Mouse (Mus musculus): ENCODE results near the gene Ube4a. TPM values are rescaled to one million over a fixed set of nuclear protein-coding genes. Genes with fewer than 3 reads are reported as not detected.

Ube4a gene
- total and polyA plus RNA-seq, 3 experiments, result 2.6 to 80.2 (median 59.6) TPM

DNA sequence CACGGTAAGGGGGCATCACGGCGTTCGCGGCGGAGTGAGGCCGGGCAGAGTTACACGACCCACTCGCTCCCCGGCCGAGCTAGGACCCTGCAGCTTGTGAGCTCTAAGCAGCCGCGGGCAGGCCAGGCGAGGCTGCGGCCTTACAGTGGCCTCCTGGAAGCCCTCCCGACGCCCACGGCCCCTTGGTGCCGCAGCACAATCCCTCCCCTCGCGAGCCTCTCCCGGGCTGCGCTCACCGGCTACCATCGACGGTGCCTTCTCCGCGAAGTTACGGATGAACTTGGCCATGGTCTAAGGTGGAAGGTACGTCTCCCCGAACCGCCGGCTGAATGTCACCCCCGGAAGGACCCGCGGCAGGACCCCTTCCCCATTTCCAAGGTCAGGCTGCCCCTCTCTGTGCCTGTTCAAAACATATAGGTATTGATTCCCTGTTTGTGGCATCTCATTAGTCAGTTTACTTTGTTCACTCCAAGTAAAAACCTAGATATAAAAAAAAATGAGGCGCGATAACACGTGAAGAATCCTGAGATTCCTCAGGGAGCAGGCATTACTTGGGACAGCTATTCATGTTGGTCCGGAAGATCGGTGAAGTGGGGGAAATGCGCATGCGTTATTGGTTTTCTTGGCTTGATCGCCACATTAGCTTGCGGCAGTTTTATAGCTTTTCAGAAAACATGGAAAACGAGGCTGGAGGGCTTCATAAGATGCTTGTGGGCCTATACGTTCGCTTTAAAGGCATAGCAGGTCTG, 44.9 kb downstream of the Ube4a start, which contains the start of gene Atp5l:
Gene Atp5l (minus strand): TSS at position 369 of the 749 bp plus-strand sequence.
- Histone ChIP-seq H3K36me3 (replicated peaks) (peaks cover 30% of the 10 kb centered on the region), H3K4me1 (ENCODE audit: insufficient read depth, low read depth, low read length) (peaks cover 20% of the 10 kb centered on the region; the same call in 1 of the 2 replicates), H3K9me3 (replicated peaks) (no peaks in the 10 kb centered on the region), H3K27me3 (ENCODE audit: insufficient read depth, low read length) (no peaks in the 10 kb centered on the region), H3K4me3 (ENCODE audit: low read depth, low read length) (peak within 1 kb of the TSS; percentile 99)
- DNase-seq (ENCODE audit: low spot score) (peak; percentile 72), ATAC-seq (ENCODE audit: extremely low read depth, insufficient number of reproducible peaks, low FRiP score, poor library complexity, severe bottlenecking) (peak; percentile 55; the same call in 1 of the 2 replicates)
- no peak for TF ChIP-seq TAL1 (conservative IDR thresholded peaks at IDR 0.05; ENCODE audit: low read depth, low read length)
- no peak for TF ChIP-seq POLR2AphosphoS5 (IDR thresholded peaks at IDR 0.05; ENCODE audit: insufficient replicate concordance, low read depth, low read length)
- no peak for TF ChIP-seq GATA1 (IDR thresholded peaks at IDR 0.05; ENCODE audit: borderline replicate concordance, low read length)
- no peak for TF ChIP-seq GATA2 (IDR thresholded peaks at IDR 0.05; ENCODE audit: borderline replicate concordance, low read depth, low read length)
- no peak for TF ChIP-seq CTCF (IDR thresholded peaks at IDR 0.05; ENCODE audit: low read depth, low read length)

DNA sequence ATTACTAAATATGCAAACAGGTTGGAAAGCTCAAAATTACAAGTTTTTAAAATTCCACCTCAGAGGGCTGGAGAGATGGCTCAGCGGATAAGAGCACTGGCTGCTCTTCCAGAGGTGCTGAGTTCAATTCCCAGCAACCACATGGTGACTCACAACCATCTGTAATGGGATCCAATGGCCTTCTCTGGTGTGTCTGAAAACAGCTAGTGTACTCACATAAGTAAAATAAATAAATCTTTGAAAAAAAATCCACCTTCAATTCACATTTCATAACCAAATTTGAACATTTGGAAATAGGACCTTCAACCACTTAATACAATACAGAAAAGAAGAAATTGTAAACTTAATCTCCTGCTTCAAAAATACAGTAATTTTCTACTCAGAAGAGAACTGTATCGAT, 45.8 kb downstream of the Ube4a start:
- DNase-seq (ENCODE audit: low spot score) (no peak), ATAC-seq (ENCODE audit: extremely low read depth, insufficient number of reproducible peaks, low FRiP score, poor library complexity, severe bottlenecking) (no peak)
- H3K4me3 ChIP-seq (ENCODE audit: low read depth, low read length), result peak overlapping the region; percentile 99
- no peaks in the 10 kb centered on the region for H3K27me3 ChIP-seq (ENCODE audit: insufficient read depth, low read length)
- no peaks in the 10 kb centered on the region for H3K9me3 ChIP-seq (replicated peaks)
- peaks cover 39% of the 10 kb centered on the region for H3K36me3 ChIP-seq (replicated peaks)
- no peak for TF ChIP-seq GATA1 (IDR thresholded peaks at IDR 0.05; ENCODE audit: borderline replicate concordance, low read length)
- no peak for TF ChIP-seq GATA2 (IDR thresholded peaks at IDR 0.05; ENCODE audit: borderline replicate concordance, low read depth, low read length)
- no peak for TF ChIP-seq TAL1 (conservative IDR thresholded peaks at IDR 0.05; ENCODE audit: low read depth, low read length)
- TF ChIP-seq CTCF (IDR thresholded peaks at IDR 0.05; ENCODE audit: low read depth, low read length), result no peak
- no peak for TF ChIP-seq POLR2AphosphoS5 (IDR thresholded peaks at IDR 0.05; ENCODE audit: insufficient replicate concordance, low read depth, low read length)
- peaks cover 24% of the 10 kb centered on the region; the same call in 1 of the 2 replicates for H3K4me1 ChIP-seq (ENCODE audit: insufficient read depth, low read depth, low read length)

DNA sequence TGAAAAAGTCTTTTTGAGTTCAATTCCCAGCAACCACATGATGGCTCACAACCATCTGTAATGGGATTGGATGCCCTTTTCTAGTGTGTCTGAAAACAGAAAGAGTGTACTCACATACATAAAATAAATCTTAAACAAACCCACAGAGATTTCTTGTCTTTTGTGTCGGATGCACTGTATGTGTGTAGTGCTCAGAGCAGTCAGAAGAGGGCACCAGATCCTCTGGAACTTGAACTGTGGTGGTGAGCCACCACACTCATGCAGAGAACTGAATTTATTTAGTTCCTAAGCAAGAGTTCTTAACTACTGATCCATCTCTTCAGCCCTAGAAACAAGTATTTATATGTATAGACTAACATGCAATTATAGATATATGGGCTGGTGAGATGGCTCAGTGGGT, 49.2 kb downstream of the Ube4a start:
- ATAC-seq (ENCODE audit: extremely low read depth, insufficient number of reproducible peaks, low FRiP score, poor library complexity, severe bottlenecking) (no peak), DNase-seq (ENCODE audit: low spot score) (no peak)
- Histone ChIP-seq H3K4me1 (ENCODE audit: insufficient read depth, low read depth, low read length) (peaks cover 17% of the 10 kb centered on the region; the same call in 1 of the 2 replicates), H3K27me3 (ENCODE audit: insufficient read depth, low read length) (no peaks in the 10 kb centered on the region), H3K36me3 (replicated peaks) (peaks cover 57% of the 10 kb centered on the region), H3K4me3 (ENCODE audit: low read depth, low read length) (no peak overlapping the region), H3K9me3 (replicated peaks) (no peaks in the 10 kb centered on the region)
- TF ChIP-seq CTCF (IDR thresholded peaks at IDR 0.05; ENCODE audit: low read depth, low read length) (0 out of 2 replicates have a peak, but pooled peaks have one; percentile 33), GATA2 (IDR thresholded peaks at IDR 0.05; ENCODE audit: borderline replicate concordance, low read depth, low read length) (no peak)

DNA sequence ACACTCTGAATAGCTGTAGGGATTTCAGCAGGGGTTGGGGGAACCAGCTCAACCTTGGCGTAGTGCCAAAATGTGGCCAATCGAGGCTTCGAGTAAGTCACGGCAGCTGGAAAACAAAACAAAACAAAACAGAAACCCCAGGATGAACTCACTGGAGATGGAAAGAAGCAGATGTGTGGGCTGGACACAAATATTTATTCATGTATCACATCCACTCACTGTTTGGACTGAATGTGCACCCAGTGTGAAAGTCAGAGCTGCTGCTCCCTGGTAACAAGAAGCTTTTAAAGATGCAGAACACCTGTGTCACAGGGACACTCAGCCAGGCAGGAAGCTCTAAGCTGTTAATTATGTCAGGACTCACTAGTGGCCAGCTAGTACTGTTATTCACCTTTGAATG, 50.7 kb downstream of the Ube4a start:
- ATAC-seq (ENCODE audit: extremely low read depth, insufficient number of reproducible peaks, low FRiP score, poor library complexity, severe bottlenecking) (no peak), DNase-seq (ENCODE audit: low spot score) (no peak)
- TF ChIP-seq GATA2 (IDR thresholded peaks at IDR 0.05; ENCODE audit: borderline replicate concordance, low read depth, low read length) (no peak), GATA1 (IDR thresholded peaks at IDR 0.05; ENCODE audit: borderline replicate concordance, low read length) (no peak), POLR2AphosphoS5 (IDR thresholded peaks at IDR 0.05; ENCODE audit: insufficient replicate concordance, low read depth, low read length) (no peak), TAL1 (conservative IDR thresholded peaks at IDR 0.05; ENCODE audit: low read depth, low read length) (no peak), CTCF (IDR thresholded peaks at IDR 0.05; ENCODE audit: low read depth, low read length) (no peak)
- Histone ChIP-seq H3K9me3 (replicated peaks) (no peaks in the 10 kb centered on the region), H3K27me3 (ENCODE audit: insufficient read depth, low read length) (no peaks in the 10 kb centered on the region), H3K4me3 (ENCODE audit: low read depth, low read length) (no peak overlapping the region), H3K36me3 (replicated peaks) (peaks cover 72% of the 10 kb centered on the region), H3K4me1 (ENCODE audit: insufficient read depth, low read depth, low read length) (peaks cover 17% of the 10 kb centered on the region; the same call in 1 of the 2 replicates)

DNA sequence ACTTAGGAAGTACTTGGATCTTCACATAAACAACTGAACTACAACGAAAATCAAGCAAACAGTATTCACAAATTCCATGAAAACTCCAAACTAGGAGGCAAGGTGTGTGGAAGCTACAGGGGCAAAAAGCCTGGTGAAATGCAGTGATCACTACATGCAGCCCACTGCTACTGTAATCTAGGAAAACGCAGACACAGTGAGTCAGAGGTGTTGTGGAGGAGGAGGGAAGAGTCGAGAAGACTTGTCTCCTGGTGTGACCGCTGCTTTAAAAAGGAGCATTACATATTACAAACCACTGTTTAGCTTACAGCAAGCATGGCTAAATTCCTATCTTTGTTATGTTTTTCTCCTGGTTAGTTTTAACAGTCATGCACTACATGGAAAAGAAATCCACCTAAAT, 54.0 kb downstream of the Ube4a start:
- Histone ChIP-seq H3K9me3 (replicated peaks) (no peaks in the 10 kb centered on the region), H3K4me3 (ENCODE audit: low read depth, low read length) (no peak overlapping the region), H3K27me3 (ENCODE audit: insufficient read depth, low read length) (no peaks in the 10 kb centered on the region), H3K4me1 (ENCODE audit: insufficient read depth, low read depth, low read length) (peaks cover 4% of the 10 kb centered on the region; the same call in 1 of the 2 replicates), H3K36me3 (replicated peaks) (peaks cover 73% of the 10 kb centered on the region)
- no peak for DNase-seq (ENCODE audit: low spot score)
- TF ChIP-seq GATA2 (IDR thresholded peaks at IDR 0.05; ENCODE audit: borderline replicate concordance, low read depth, low read length) (no peak), GATA1 (IDR thresholded peaks at IDR 0.05; ENCODE audit: borderline replicate concordance, low read length) (no peak), CTCF (IDR thresholded peaks at IDR 0.05; ENCODE audit: low read depth, low read length) (no peak), TAL1 (conservative IDR thresholded peaks at IDR 0.05; ENCODE audit: low read depth, low read length) (no peak), POLR2AphosphoS5 (IDR thresholded peaks at IDR 0.05; ENCODE audit: insufficient replicate concordance, low read depth, low read length) (no peak)
- ATAC-seq (ENCODE audit: extremely low read depth, insufficient number of reproducible peaks, low FRiP score, poor library complexity, severe bottlenecking), result no peak

DNA sequence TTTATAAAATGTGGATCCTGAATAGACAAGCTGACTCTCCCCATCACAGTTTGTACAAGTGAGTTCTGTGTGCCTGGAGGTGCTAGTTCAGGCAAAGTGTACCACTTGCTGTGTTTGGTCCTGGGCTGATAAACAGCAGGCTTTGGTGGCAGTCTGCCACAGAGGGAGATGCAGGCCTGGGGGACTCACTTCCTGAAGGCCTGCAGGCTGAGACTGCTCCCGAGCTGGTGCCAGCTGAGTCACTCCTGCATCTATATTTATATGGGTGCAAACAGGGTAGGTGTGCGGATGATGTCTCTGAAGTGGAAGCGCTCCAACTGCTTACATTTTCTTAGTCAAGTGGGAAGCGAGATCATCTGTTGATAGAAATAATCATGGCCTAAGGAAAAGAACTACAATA, 59.8 kb downstream of the Ube4a start:
- no peak for TF ChIP-seq POLR2AphosphoS5 (IDR thresholded peaks at IDR 0.05; ENCODE audit: insufficient replicate concordance, low read depth, low read length)
- no peak for TF ChIP-seq GATA2 (IDR thresholded peaks at IDR 0.05; ENCODE audit: borderline replicate concordance, low read depth, low read length)
- TF ChIP-seq GATA1 (IDR thresholded peaks at IDR 0.05; ENCODE audit: borderline replicate concordance, low read length), result no peak
- TF ChIP-seq CTCF (IDR thresholded peaks at IDR 0.05; ENCODE audit: low read depth, low read length), result no peak
- no peak for DNase-seq (ENCODE audit: low spot score)
- ATAC-seq (ENCODE audit: extremely low read depth, insufficient number of reproducible peaks, low FRiP score, poor library complexity, severe bottlenecking), result no peak

More for the DNA sequence above, 59.8 kb downstream of the Ube4a start:
- peaks cover 38% of the 10 kb centered on the region for H3K36me3 ChIP-seq (replicated peaks)
- no peaks in the 10 kb centered on the region for H3K9me3 ChIP-seq (replicated peaks)
- H3K4me3 ChIP-seq (ENCODE audit: low read depth, low read length), result no peak overlapping the region
- no peaks in the 10 kb centered on the region for H3K4me1 ChIP-seq (ENCODE audit: insufficient read depth, low read depth, low read length)
- no peaks in the 10 kb centered on the region for H3K27me3 ChIP-seq (ENCODE audit: insufficient read depth, low read length)

Data from G1E (cell line).